Mouse (Mus musculus) thymus, adult 2 months (tissue): ENCODE measurements around the gene Ctsw.

Experiments used
- CTCF ChIP-seq: fragments of 200-500 bp; IDR thresholded peaks from 2 replicates; pipeline ENCODE4 v1.5.1; 2012; ENCODE audit warnings: mild to moderate bottlenecking, control low read depth, low read length, moderate library complexity, borderline replicate concordance; ENCODE audit not compliant: control insufficient read depth, poor library complexity, insufficient read depth; ENCODE audit errors: extremely low read depth
- POLR2A ChIP-seq: fragments of 200-500 bp; IDR thresholded peaks from 2 replicates; pipeline ENCODE4 v1.6.1; 2012; ENCODE audit warnings: mild to moderate bottlenecking, low read length, control low read depth, moderate library complexity; ENCODE audit not compliant: control insufficient read depth, poor library complexity, insufficient read depth; ENCODE audit errors: extremely low read depth

DNA sequence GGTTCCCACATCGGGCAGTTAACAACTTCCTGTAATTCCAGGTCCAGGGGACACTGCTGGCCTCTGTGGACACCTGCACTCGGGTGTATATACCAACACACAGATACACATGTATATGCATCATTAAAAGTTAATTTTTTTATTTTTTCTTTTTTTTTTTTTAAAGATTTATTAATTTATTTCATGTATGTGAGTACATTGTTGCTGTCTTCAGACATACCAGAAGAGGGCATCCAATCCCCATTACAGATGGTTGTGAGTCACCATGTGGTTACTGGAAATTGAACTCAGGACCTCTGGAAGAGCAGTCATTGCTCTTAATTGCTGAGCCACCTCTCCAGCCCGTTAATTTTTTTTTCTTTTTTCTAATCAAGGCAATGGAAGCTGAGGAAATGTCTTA, 4.5 kb upstream of the Ctsw start:
- TF ChIP-seq CTCF, result no peak
- no peak for TF ChIP-seq POLR2A
